Mouse (Mus musculus) CH12.LX (cell line): ENCODE data around the gene Tbx6. TPM values are rescaled to one million over a fixed set of nuclear protein-coding genes. Genes with fewer than 3 reads are reported as not detected.

ENCODE experiments used
- DNase-seq: peaks from one replicate; pipeline ENCODE4 v3.0.0-alpha.2; 2013; ENCODE audit errors: extremely low read depth
- H3K27ac ChIP-seq: 2 replicates; pipeline ENCODE4 v1.5.1; 2012; ENCODE audit warnings: low read depth, mild to moderate bottlenecking, control low read depth, moderate library complexity; ENCODE audit not compliant: insufficient read depth
- H3K27me3 ChIP-seq: replicated peaks from 2 replicates; pipeline ENCODE3; 2012; ENCODE audit warnings: inconsistent platforms
- H3K36me3 ChIP-seq, 2 experiments: replicated peaks in 1 of 2; 2 replicates each; pipeline versions ENCODE3 to v1.6.1; 2012; ENCODE audit warnings: inconsistent platforms in 1 of 2, low read length in 1 of 2, mild to moderate bottlenecking in 1 of 2, mixed read lengths in 1 of 2, moderate library complexity in 1 of 2; ENCODE audit not compliant: control insufficient read depth in 1 of 2, insufficient read depth in 1 of 2
- H3K4me1 ChIP-seq, 2 experiments: 2 replicates each; pipeline ENCODE4 v1.6.1; 2012; ENCODE audit warnings: inconsistent platforms in 1 of 2, moderate library complexity in 1 of 2; ENCODE audit not compliant: insufficient read depth in 2 of 2, control insufficient read depth in 1 of 2
- H3K4me2 ChIP-seq: 2 replicates; pipeline ENCODE4 v1.6.1; 2012; ENCODE audit warnings: low read depth, mild to moderate bottlenecking, control low read depth; ENCODE audit not compliant: poor library complexity, insufficient read depth, severe bottlenecking
- H3K4me3 ChIP-seq, 3 experiments: fragments of 150-350 bp in 1 of 3; sonication (generic) in 1 of 3; replicated peaks in 1 of 3; 2 replicates each; pipeline versions ENCODE3 to v1.5.1; 2011 to 2012; ENCODE audit warnings: low read depth in 2 of 3, low read length in 2 of 3, mild to moderate bottlenecking in 2 of 3, moderate library complexity in 2 of 3, control low read depth in 1 of 3, improper control_type of control experiment in 1 of 3, inconsistent platforms in 1 of 3, mixed read lengths in 1 of 3; ENCODE audit not compliant: poor library complexity in 1 of 3
- H3K79me2 ChIP-seq: replicated peaks from 2 replicates; pipeline ENCODE4 v1.6.1; 2012; ENCODE audit warnings: mild to moderate bottlenecking, moderate library complexity; ENCODE audit not compliant: control insufficient read depth, poor library complexity, insufficient read depth, severe bottlenecking; ENCODE audit errors: extremely low read depth
- H3K9ac ChIP-seq: 2 replicates; pipeline ENCODE4 v1.6.1; 2012; ENCODE audit warnings: low read depth, mild to moderate bottlenecking, control low read depth, moderate library complexity; ENCODE audit not compliant: insufficient read depth
- H3K9me3 ChIP-seq: replicated peaks from 2 replicates; pipeline ENCODE3; 2012; ENCODE audit warnings: low read length, inconsistent platforms, mixed read lengths
- CHD2 ChIP-seq: IDR thresholded peaks from 2 replicates; pipeline ENCODE4 v1.6.1; 2011; ENCODE audit warnings: low read length, improper control_type of control experiment
- ELF1 ChIP-seq: IDR thresholded peaks from 2 replicates; pipeline ENCODE4 v1.6.1; 2014; ENCODE audit warnings: low read depth, mild to moderate bottlenecking, inconsistent platforms, low read length, improper control_type of control experiment
- ETS1 ChIP-seq: conservative IDR thresholded peaks from 2 replicates; pipeline ENCODE4 v1.6.1; 2012; ENCODE audit warnings: low read depth, mild to moderate bottlenecking, inconsistent platforms, low read length, improper control_type of control experiment, moderate library complexity
- GABPA ChIP-seq: IDR thresholded peaks from 2 replicates; pipeline ENCODE4 v1.6.1; 2012; ENCODE audit warnings: low read depth, low read length, improper control_type of control experiment, inconsistent platforms; ENCODE audit not compliant: insufficient replicate concordance
- HCFC1 ChIP-seq: IDR thresholded peaks from 2 replicates; pipeline ENCODE4 v1.6.1; 2012; ENCODE audit warnings: low read depth, mild to moderate bottlenecking, inconsistent platforms, low read length, improper control_type of control experiment
- IRF4 ChIP-seq: IDR thresholded peaks from 2 replicates; pipeline ENCODE4 v1.6.1; 2014; ENCODE audit warnings: low read depth, mild to moderate bottlenecking, inconsistent platforms, low read length, improper control_type of control experiment
- JUND ChIP-seq: conservative IDR thresholded peaks from 2 replicates; pipeline ENCODE4 v1.6.1; 2011; ENCODE audit warnings: low read depth, low read length, improper control_type of control experiment
- MAFK ChIP-seq: IDR thresholded peaks from 2 replicates; pipeline ENCODE4 v1.6.1; 2011; ENCODE audit warnings: low read length, improper control_type of control experiment; ENCODE audit not compliant: insufficient replicate concordance
- MAX ChIP-seq: IDR thresholded peaks from 2 replicates; pipeline ENCODE4 v1.6.1; 2011; ENCODE audit warnings: low read length, improper control_type of control experiment
- MAZ ChIP-seq: IDR thresholded peaks from 2 replicates; pipeline ENCODE4 v1.6.1; 2012; ENCODE audit warnings: low read depth, mild to moderate bottlenecking, inconsistent platforms, low read length, improper control_type of control experiment, moderate library complexity
- MEF2A ChIP-seq: IDR thresholded peaks from 2 replicates; pipeline ENCODE4 v1.6.1; 2014; ENCODE audit warnings: low read depth, mild to moderate bottlenecking, inconsistent platforms, low read length, improper control_type of control experiment, borderline replicate concordance
- MXI1 ChIP-seq: IDR thresholded peaks from 2 replicates; pipeline ENCODE4 v1.6.1; 2011; ENCODE audit warnings: mild to moderate bottlenecking, low read depth, low read length, improper control_type of control experiment
- MYC ChIP-seq: IDR thresholded peaks from 2 replicates; pipeline ENCODE4 v1.6.1; 2011; ENCODE audit warnings: low read depth, mild to moderate bottlenecking, improper control_type of control experiment, low read length
- NELFE ChIP-seq: IDR thresholded peaks from 2 replicates; pipeline ENCODE4 v1.6.1; 2011; ENCODE audit warnings: low read depth, low read length, improper control_type of control experiment
- NRF1 ChIP-seq: IDR thresholded peaks from 2 replicates; pipeline ENCODE4 v1.6.1; 2014; ENCODE audit warnings: low read depth, mild to moderate bottlenecking, inconsistent platforms, low read length, improper control_type of control experiment, moderate library complexity
- POLR2A ChIP-seq: IDR thresholded peaks from 2 replicates; pipeline ENCODE4 v1.6.1; 2011; ENCODE audit warnings: low read depth, mild to moderate bottlenecking, improper control_type of control experiment, low read length
- POLR2AphosphoS2 ChIP-seq: IDR thresholded peaks from 2 replicates; pipeline ENCODE4 v1.6.1; 2011; ENCODE audit warnings: low read depth, low read length, improper control_type of control experiment
- RAD21 ChIP-seq: IDR thresholded peaks from 2 replicates; pipeline ENCODE4 v1.6.1; 2011; ENCODE audit warnings: low read depth, mild to moderate bottlenecking, low read length, improper control_type of control experiment, moderate library complexity
- SIN3A ChIP-seq: IDR thresholded peaks from 2 replicates; pipeline ENCODE4 v1.6.1; 2012; ENCODE audit warnings: low read length, improper control_type of control experiment, inconsistent platforms
- SMC3 ChIP-seq: IDR thresholded peaks from 2 replicates; pipeline ENCODE4 v1.6.1; 2011; ENCODE audit warnings: low read depth, low read length, improper control_type of control experiment
- TBP ChIP-seq: conservative IDR thresholded peaks from 2 replicates; pipeline ENCODE4 v1.6.1; 2011; ENCODE audit warnings: low read depth, low read length, improper control_type of control experiment
- TCF12 ChIP-seq: IDR thresholded peaks from 2 replicates; pipeline ENCODE4 v1.6.1; 2014; ENCODE audit warnings: low read depth, mild to moderate bottlenecking, inconsistent platforms, low read length, improper control_type of control experiment
- USF1 ChIP-seq: IDR thresholded peaks from 2 replicates; pipeline ENCODE4 v1.6.1; 2014; ENCODE audit warnings: low read depth, mild to moderate bottlenecking, inconsistent platforms, low read length, improper control_type of control experiment
- ZC3H11A ChIP-seq: IDR thresholded peaks from 2 replicates; pipeline ENCODE4 v1.6.1; 2012; ENCODE audit warnings: low read depth, mild to moderate bottlenecking, inconsistent platforms, low read length, improper control_type of control experiment
- ZKSCAN1 ChIP-seq: IDR thresholded peaks from 2 replicates; pipeline ENCODE4 v1.6.1; 2012; ENCODE audit warnings: low read depth, inconsistent platforms, low read length, improper control_type of control experiment, borderline replicate concordance
- ZMIZ1 ChIP-seq: IDR thresholded peaks from 2 replicates; pipeline ENCODE4 v1.6.1; 2012; ENCODE audit warnings: low read depth, mild to moderate bottlenecking, inconsistent platforms, low read length, improper control_type of control experiment
- dilution Hi-C: fragments of 300-500 bp; cut with MboI; formaldehyde crosslinking; loops from 2 replicates; pipeline ENCODE4 v1.14.3; 2020; ENCODE audit warnings: low sequenced_read_pairs; ENCODE audit not compliant: extremely low pct_unique_long_range_greater_than_20kb, extremely low pct_ligation_motif_present
- in situ Hi-C: fragments of 300-500 bp; cut with MboI; formaldehyde crosslinking; loops from 3 replicates; pipeline ENCODE4 v1.14.3; 2019; ENCODE audit warnings: low sequenced_read_pairs, low pct_ligation_motif_present, low pct_unique_long_range_greater_than_20kb, mixed read lengths
- polyA plus RNA-seq: library from polyadenylated mRNA; unstranded; fragments of >175 nt; gene quantifications from 2 replicates; pipeline ENCODE4 v1.2.1, GENCODE M21; 2012; ENCODE audit warnings: low read depth; ENCODE audit not compliant: insufficient read length
- total RNA-seq, 2 experiments: library from RNA; depleted of rRNA; stranded (reverse); fragments of 300-350 nt in 1 of 2; fragments of >200 nt in 1 of 2; gene quantifications; 2 replicates each; pipeline ENCODE4 v1.2.3; 2012 to 2014

The Tbx6 gene
- total and polyA plus RNA-seq, 3 experiments: 12.8 to 31.5 (median 15.8) TPM

DNA sequence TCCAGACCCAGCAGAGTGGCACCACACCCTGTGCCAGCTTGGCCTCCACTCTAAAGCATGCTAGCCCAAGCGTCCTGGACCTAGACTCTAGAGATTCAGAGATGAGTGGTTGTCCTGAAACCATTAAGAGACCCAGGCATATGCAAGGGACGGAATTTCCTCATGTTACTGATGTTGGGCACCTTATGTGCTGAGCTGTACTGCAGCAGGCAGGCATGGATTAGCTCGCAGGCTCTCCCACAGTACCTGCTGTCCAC is 5.4 kb upstream of the Tbx6 start:
- no peaks in the 10 kb centered on the region for H3K27me3 ChIP-seq
- in situ Hi-C loops: no loop called here
- peak overlapping the region in 1 of 3 experiments; percentile 70 for H3K4me3 ChIP-seq
- peaks cover 26 to 53% of the 10 kb centered on the region in 2 experiments for H3K36me3 ChIP-seq
- H3K27ac ChIP-seq: no peak overlapping the region
- TF ChIP-seq TBP (no peak), POLR2AphosphoS2 (no peak), USF1 (no peak), IRF4 (no peak), CHD2 (no peak), MXI1 (no peak), GABPA (no peak), JUND (no peak), ZC3H11A (no peak), ZKSCAN1 (no peak)
- TF ChIP-seq, all 38 proteins: peak for 0
- peak overlapping the region; percentile 84; the same call in 1 of the 2 replicates for H3K4me2 ChIP-seq
- H3K9me3 ChIP-seq: no peaks in the 10 kb centered on the region
- dilution Hi-C loops: no loop called here
- peak overlapping the region; percentile 55 for H3K9ac ChIP-seq
- H3K4me1 ChIP-seq: peaks cover 14 to 61% of the 10 kb centered on the region in 2 experiments; a peak in 3 of 4 replicates
- 0 out of 2 replicates have a peak, but pooled peaks cover 2% of the 10 kb centered on the region for H3K79me2 ChIP-seq
- DNase-seq: no peak

GRCm38 (mm10) chr7:126776598-126777057 is 4.7 kb upstream of the Tbx6 start, which contains the start of gene Ypel3:
Gene Ypel3, plus strand, starts transcription at chr7:126776955.
- peak within 1 kb of the TSS; percentile 84 for H3K4me2 ChIP-seq
- H3K4me1 ChIP-seq: peaks cover 14 to 68% of the 10 kb centered on the region in 2 experiments; a peak in 3 of 4 replicates
- H3K4me3 ChIP-seq: peak within 1 kb of the TSS; percentile 70 to 89 (median 77)
- in situ Hi-C loops: no loop called here
- H3K79me2 ChIP-seq: peaks cover 2% of the 10 kb centered on the region; the same call in 1 of the 2 replicates
- peaks cover 27 to 56% of the 10 kb centered on the region in 2 experiments for H3K36me3 ChIP-seq
- H3K27me3 ChIP-seq: no peaks in the 10 kb centered on the region
- DNase-seq: peak; percentile 90
- H3K9ac ChIP-seq: peak within 1 kb of the TSS; percentile 100
- H3K9me3 ChIP-seq: peaks cover 3% of the 10 kb centered on the region
- peak within 1 kb of the TSS; percentile 61 for H3K27ac ChIP-seq
- 0 out of 2 replicates have a peak, but pooled peaks have one; percentile 48 for TF ChIP-seq MAZ
- TF ChIP-seq SMC3: no peak
- no peak for TF ChIP-seq POLR2AphosphoS2
- TF ChIP-seq TBP: 0 out of 2 replicates have a peak, but pooled peaks have one; percentile 40
- peak; percentile 64 for TF ChIP-seq HCFC1
- peak; percentile 88 for TF ChIP-seq ELF1
- no peak for TF ChIP-seq MYC
- TF ChIP-seq NRF1: peak; percentile 61
- peak; percentile 80 for TF ChIP-seq TCF12
- no peak for TF ChIP-seq MAFK
- TF ChIP-seq ETS1: 0 out of 2 replicates have a peak, but pooled peaks have one; percentile 44
- peak; percentile 77 for TF ChIP-seq POLR2A
- no peak for TF ChIP-seq RAD21
- no peak for TF ChIP-seq MAX
- TF ChIP-seq SIN3A: peak; percentile 96
- TF ChIP-seq MEF2A: peak; percentile 51; the same call in 1 of the 2 replicates
- peak; percentile 90 for TF ChIP-seq CHD2
- no peak for TF ChIP-seq MXI1
- TF ChIP-seq ZKSCAN1: no peak
- TF ChIP-seq NELFE: peak; percentile 53
- TF ChIP-seq ZMIZ1: peak; percentile 19
- dilution Hi-C loops: no loop called here
